Mouse (Mus musculus): ENCODE measurements around the gene Smco3.

Gene Smco3

DNA sequence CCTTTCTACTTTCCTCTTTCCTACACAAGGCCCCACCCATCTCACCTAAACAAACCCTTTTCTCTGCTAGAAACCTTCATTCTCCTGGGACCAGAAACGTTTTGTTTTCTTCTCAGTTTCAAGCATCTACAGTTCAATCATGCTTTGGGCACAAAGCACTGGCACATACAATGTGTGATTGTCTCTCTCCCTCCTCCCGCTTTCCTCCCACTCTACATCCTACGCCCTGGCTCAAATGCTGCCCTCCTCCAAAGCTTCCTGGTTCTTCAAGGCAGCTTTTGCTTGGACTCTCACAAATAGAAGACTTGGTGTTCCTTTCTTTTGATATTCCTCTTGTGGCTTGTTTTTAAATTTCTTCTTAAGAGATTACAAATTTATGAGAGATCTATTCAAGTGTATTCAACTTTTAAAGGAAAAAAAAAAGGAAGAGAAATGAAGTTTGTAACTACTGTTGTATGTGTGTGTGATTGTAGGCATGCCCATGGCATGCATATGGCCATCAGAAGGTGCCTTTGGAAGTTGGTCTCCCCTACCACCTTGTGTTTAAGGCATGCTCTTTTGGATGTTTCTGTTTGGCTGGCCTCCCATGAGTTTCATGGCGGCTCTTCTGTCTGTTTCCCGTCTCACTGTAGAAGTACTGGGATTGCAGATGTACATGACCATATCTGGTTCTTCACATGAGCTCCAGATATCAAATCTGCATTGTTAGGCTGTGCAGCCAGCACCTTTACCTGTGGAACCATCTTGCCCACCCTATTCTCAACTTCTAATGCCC lies 10.6 kb upstream of the Smco3 start:
- DNase-seq, result peak; percentile 64

DNA sequence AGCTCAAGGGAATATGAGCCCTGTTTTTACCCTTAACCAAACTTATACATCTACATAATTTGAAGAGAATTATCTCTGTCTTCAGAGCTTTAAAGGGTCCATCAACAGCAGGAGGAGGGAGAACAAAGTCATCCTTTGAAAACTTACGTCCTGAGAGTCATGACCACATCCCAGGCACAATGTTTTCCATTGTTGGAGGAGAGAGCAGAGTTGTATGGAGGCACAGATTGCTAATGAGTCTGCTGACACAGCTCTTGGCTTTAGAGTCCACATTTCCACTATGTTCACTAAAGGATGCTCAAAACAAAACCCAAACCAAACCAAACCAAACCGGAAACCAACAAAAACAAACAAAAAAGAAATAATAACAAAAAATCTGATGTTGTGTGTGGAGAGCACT lies 9.7 kb upstream of the Smco3 start:
- no peak for DNase-seq

DNA sequence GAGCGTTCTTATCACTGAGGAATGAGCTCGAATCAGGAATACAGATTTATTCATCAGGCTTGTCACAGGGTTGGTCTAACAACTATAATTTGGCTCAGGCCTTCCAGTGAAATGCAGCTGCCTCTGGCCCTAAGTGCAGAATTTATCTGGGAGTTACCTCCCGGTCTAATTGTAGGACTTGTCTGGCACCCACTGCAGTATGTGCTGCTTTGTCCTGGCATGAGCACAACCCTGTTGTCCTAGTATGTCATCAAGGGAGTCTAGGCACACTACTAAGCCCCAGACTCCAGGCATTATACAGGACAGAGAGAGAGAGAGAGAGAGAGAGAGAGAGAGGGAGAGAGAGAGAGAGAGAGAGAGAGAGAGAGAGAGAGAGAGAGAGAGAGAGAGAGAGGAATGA lies 2.1 kb upstream of the Smco3 start:
- DNase-seq, result peak; percentile 86

DNA sequence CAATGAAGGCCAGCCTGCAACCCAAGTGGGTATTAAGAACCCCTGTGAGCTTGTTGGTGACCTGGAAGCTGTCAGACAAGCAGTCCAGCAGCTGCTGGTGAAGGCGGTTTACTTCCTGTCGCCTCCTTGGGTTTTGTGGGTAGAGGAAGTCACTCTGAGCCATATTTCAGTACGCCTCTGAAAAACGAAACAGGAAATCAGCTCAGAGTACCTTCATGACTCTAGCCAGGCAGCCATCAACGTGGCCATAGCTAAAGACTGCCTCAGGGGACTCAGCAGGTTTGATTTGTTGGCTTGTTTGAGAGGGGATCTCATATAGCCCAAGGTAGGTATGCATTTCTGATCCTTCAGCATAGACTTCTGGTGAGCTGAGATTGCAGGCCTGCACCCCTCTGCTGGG lies 3.5 kb downstream of the Smco3 start:
- peak; percentile 89 for DNase-seq

DNA sequence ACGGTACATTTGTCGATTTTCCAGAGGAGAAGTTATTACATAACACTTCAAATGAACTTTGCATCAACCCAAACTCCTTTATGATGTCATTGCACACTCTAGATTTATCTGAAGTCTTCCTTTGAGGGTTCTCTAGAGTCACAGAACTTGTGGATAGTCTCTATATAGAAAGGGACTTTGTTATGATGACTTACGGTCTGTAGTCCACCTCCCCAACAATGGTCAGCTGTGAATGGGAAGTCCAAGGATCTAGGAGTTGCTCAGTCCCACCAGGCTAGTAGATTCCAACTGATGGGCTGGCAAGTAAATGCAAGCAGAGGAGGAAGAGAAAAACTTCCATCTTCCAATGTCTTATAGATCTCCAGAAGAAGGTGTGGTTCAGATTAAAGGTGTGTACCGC lies 6.6 kb downstream of the Smco3 start:
- peak; percentile 86 for DNase-seq

DNA sequence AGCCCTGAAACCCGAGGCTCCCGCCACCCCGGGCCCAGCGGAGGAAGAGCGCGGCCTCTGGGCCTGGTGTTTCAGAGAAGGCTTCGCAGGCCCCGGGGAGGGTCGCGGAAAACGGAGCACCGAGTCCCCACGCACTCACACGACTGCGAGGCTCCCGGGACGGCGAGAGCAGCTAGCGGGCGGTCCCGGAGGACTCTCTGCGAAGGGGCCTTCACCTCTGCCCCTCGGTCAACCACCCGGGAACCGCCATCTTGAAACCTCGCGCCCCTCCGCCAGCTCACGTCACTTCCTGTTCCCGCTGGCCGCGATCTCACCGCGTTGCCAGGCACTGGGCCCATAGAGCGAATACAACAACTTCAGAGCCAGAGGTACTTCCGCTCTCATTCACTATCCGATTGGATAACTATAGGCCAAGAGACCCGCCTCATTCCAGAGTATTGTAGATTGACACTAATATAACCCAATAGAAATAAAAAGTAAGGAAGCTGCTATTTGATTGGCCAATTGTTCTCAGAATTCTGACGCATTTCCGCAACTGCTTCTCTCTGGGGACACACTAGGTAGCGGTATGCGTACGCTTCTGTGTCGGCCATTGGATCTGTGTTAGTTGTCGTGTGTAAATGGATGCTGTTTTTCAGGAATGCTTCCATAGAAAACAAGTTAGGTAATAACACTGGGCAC lies 7.2 kb downstream of the Smco3 start, which contains the start of gene Wbp11:
Gene Wbp11, minus strand, starts transcription at position 353 of the 681 bp plus-strand sequence.
- DNase-seq, result peak; percentile 100

DNA sequence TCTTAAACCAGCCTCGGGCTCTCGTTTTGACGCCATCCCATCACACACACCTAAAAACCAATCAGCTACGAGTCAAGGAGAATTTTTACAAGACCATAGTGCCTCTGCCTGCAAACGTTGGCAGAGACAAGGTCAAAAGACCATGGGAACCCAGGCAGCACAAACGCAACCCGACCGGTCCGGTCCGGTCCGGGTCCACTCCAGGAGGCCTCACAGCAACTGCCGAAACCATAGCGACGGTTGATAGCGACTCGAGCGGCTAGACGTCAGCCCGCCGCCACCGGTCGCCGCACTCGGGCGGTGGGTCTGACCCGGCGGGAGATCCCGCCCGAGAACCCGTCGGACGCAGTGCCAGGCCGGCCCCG lies 7.8 kb downstream of the Smco3 start, which contains the start of gene BC049715:
Gene BC049715, plus strand, starts transcription at position 111 of the 365 bp plus-strand sequence.
- no peak for DNase-seq

DNA sequence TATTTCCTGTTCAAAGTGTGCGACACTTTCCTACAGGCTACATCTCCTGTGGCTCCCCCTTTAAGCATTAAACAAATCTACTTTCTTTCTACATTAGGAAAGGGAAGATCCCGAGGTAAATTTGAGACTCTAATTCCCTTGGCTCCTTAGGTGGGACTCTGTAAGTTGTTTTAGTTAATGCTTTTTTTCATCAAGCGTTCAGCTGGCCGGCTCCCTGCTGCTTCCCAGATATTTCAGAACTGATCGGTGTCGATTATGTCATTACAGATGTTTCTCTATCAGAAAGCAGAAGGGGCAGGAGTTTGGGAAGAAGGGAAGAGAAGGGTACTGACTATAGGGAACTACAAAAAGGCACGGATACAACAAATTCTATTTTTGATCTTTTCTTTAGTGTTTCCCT lies 8.1 kb downstream of the Smco3 start:
- no peak for DNase-seq

DNA sequence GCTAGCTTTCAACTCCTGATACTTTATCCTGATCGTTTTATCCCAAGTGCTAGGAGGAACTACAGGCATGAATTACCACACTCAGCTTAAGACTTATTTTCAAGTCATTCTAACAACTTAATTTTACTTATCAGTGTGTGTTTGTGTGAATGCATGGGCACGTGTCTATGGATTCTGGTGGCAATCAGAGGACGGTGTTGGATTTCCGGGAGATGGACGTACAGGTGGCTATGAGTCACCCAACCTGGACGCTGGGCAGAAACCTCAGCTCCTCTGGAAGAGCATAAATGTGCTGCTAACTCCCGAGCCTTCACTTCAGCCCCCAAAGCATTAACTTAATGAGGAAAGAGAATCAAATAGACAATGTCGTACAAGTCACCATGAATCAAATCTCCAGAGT lies 10.3 kb downstream of the Smco3 start:
- peak; percentile 35 for DNase-seq

DNA sequence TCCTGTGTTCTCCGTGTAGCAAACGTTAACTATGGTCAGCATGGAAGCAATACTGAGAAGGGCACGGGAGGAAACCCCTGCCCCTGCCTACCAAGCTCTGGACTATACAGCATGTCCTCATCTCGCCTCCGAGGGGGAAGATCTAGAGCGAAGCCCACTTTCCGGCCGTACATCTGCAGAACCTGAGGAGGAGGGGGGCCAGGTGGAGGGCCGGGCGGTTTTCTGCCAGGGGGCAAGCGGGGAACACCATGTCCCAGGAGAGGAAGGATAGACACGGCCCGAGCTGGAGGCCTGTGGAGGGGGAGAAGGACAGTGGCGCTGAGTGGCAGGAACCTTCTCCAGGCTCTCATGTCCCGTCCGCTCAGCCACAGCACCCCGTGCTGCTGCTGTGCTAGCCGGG lies 14.2 kb downstream of the Smco3 start:
- peak; percentile 88 for DNase-seq

DNA sequence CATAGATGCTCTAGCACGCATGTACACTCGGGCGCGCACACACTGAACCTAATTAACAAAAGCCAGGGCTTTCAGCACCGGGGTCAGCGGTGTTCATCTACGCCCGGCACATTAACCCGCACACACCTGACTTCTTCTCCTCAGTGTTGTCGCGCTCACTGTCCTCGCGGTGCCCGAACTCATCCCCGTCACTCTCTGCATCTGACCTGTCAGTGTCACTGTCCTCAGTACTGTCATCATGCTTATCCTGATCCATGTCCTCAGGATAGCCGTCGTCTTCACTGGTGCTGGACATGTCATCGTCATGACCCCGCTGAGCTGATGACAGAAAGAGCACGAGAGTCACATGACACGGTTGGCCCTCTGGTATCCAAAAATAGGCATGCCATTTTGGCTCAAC lies 14.9 kb downstream of the Smco3 start:
- DNase-seq, result peak; percentile 91

DNA sequence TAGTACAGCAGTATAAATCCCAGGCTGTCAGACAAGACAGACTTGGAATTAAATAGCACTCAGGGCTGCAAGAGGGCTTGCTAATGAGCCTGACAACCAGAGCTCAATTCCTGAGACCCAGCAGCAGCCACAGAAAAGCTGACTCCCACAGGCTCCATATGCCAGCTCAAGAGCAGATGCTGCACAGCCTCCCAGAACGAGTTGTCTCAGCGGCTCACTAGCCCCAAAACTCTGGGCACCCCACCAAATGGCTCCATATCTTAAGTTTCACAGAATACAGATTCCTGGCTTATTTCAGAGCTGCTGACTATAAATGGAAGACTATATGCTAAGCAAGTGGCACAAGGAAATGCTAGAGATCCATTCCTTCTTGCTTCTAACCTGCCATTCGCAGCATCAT lies 17.7 kb downstream of the Smco3 start:
- DNase-seq, result peak; percentile 85

DNA sequence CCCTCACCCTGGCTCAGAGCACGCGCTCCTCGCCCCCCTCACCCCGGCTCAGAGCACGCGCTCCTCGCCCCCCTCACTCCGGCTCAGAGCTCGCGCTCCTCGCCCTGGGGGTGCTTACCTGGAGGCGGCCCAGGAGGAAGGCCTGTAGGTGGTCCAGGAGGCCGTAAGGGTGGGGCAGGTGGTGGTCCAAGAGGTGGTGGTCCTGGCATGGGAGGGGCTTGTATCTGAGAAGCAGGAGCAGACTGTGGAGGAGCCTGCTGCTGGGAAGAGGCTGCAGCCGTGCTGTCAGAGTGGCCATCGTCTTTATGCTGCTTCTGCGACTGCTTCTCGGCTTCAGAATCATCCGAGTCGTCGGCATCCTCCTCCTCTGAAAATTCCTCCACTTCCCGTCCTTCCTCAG lies 18.4 kb downstream of the Smco3 start:
- peak; percentile 84 for DNase-seq

DNA sequence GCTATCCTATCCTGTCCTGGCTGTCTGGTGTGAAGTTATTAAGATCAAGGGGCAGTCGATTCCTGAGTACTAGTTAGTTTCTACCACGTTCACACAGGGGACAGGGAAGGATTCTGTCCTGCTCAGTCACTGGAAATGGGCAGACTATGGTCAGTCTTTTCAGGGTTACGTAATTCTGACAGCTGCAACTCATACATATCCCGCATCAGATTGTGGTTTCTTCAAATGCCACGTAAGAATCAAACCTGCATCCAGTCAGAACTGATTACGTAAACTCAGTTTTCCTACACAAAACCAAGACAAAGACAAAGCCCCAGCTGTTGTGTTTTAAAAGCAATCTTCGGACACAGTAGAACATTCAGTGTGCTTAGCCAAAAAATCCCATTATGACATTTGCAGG lies 19.9 kb downstream of the Smco3 start:
- peak; percentile 25 for DNase-seq

DNA sequence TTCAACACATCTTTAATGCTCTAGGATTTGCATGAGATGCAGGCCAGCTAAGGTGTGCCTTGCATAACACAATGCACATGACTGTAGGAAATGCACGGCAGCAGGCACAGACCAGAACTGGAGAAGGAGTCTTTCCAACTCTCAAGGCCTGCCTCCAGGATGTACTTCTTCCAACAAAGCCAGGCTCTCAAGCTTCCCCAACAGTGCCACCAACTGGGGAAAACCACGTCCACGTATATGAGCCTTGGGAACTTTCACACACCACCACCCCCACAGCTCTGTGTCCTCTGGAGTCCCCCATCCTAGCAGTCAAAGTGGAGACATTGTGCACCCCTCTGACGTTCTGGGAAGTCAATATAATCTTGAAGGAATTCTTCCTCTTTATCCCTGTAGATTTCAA lies 22.1 kb downstream of the Smco3 start:
- DNase-seq, result peak; percentile 67

DNA sequence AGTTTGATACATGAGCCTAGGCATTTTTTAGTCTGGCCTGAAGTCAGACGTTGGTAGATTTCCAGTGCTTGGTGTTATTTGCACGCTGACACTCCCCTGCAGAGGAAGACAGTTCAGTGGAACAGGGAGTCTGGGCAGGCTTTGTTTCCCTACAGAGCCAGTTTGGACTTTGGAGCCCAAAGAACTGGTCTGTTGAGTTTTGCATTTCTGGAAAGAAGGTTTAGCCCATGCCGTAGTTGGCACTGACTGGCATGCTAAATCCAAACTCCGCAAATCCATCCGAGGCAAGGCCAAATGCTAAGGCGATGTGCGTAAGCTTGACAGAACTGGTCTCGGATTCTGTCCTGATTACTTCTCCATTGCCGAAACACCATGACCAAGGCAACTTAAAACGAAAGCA lies 24.1 kb downstream of the Smco3 start:
- peak; percentile 78 for DNase-seq

DNA sequence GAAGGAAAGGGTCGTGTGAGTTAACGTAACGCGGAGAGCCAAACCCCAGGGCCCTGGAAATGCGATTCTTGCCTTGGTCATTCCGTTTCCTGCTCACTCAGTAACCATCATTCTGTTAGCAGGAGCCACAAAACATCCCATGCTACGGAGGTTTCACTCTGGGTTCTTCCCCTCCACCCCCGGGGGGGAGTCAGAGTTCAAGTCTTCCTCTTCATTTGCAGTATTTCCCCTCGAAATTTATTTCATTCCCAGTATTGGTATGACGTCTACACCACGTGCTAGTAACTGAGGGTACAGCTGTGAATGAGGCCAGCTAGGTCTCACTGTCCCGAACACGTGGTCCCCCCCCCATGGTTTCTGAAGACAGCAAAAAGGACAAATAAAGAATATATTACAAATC lies 25.6 kb downstream of the Smco3 start:
- DNase-seq, result peak; percentile 86

DNA sequence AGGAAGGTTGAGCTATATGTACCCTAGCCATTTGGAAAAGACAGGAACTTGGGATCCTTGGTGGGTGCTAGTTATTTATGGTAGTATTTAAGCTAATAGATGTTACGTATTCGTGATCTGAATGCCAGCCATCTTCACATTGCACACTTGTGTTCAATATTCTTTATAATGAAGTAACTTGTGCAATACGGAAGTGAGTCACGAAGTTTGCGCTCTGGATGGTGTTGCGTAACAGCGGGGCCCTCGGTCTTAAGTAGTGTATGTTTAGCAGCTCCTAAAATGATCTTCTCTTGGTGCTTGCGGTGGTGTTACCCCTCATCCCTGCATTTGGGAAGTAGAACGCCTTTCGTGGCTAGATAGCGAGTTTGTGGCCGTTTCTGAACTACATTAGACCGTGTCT lies 26.2 kb downstream of the Smco3 start:
- peak; percentile 97 for DNase-seq

DNA sequence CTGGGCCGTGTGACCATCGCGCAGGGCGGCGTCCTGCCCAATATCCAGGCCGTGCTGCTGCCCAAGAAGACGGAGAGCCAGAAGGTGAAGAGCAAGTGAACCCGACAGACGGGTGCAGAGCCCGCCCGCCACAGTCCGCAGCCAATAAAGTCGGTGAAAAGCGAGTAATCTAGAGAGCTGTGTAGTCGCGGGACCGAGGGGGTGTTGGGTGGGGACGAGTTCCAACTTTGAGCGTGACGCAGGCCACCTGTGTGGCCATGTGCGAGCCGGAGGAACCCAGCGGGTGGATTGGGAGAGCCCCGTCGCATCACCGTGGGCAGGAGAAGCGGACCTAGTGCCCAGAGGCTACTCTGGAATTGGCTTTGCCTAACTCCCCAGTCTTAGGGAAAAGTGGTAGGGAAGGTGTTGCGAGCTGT lies 26.6 kb downstream of the Smco3 start:
- peak; percentile 96 for DNase-seq

DNA sequence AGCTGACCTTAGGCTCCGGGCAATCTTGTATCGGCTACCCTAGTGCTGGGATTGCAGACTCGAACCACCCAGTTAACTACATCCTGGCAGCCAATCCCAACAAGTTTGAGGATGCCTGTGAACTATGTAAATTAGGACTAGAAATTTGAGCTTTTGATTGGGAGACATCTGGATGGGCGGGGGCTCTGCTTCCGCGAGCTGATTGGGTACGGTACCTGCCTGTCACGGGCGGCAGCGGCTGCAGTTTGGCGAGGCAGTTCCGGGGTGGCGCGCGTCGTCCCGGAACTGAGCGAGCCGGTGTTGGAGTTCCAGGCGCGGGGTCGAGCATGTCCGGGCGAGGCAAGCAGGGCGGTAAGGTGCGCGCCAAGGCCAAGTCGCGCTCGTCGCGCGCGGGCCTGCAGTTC lies 27.2 kb downstream of the Smco3 start, which contains the start of gene H2afj:
Gene H2afj, plus strand, starts transcription at position 231 of the 404 bp plus-strand sequence.
- DNase-seq, result peak; percentile 100

DNA sequence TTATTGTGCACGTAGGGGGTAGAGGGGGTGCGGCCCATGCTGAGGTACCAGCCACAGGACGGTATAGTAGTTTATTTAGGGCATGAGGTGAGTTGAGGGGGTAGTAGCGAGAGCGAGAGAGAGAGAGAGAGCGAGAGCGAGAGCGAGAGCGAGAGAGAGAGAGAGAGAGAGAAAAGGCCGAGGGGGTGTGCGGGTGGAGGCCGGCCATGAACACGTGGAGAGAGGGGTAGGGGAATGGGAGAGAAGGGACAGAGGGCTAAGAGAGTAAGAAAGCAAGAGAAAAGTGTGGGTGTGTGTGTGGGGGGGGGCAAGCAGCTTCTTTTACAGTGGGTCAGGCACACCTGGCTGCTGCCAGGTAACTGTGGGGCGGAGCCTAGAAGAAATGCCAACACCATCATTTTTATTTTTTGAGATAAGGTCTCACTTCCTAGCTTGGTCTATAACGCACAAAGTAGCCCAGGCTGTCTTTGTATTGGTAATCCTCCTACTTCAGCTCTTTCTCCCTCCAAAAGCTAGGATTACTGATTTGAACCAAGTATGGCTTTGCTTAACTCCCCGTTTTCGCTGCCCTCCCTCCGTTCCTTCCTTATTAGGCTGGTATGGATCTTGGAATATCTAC lies 27.7 kb downstream of the Smco3 start:
- DNase-seq, result no peak

DNA sequence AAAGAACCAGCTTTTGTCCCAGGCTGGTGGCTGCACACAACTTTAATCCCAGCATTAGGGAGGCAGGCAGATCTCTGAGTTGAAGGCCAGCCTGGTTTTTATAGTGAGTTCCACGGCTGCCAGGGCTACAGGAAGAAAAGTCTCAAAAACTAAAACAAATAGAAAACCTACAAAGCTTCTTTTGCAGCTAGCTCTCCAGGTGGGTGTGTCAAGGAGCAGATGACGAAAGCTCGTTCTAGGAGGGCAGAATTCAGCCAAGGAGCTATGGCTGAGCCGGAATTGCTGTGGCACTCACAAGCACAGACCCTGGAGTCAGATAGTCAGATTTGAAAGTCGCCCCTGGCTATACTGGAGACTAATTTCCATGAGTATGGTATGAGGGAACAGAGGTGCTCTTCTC lies 28.4 kb downstream of the Smco3 start:
- peak; percentile 89 for DNase-seq

DNA sequence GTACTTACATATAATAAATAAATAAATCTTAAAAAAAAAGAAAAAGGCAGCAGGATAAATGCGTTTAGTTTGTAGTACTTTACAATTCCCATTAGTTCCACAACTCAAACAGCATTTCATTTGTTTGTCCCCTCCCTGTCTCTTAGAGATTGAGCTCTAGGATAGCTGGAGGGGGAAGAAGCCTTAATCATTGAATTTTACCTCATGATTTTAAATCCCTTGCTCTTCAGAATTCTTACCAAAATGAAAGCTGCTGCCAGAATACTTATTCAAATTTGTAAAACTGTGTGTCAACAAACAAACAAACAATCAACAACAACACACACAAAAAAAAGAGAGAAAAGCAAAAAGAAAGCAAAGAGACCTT lies 29.9 kb downstream of the Smco3 start:
- DNase-seq, result no peak

All from heart, adult 11 months (tissue).